Mouse (Mus musculus): ENCODE data around the gene Hist1h4d.
A peak's percentile ranks its signal among the peaks of the same experiment; 100 is the strongest.
"Not testable (repeated sequence)": the region's sequence is repeated elsewhere in the genome, so short reads cannot be mapped to it uniquely, and the experiment has no call there.

The Hist1h4d gene

GRCm38 (mm10) chr13:23573034-23573897 lies 8.1 kb upstream of the Hist1h4d start:
- not testable (repeated sequence) for DNase-seq (ENCODE audit: low spot score in 2 of 2)

GRCm38 (mm10) chr13:23573898-23574524 lies 7.4 kb upstream of the Hist1h4d start, which contains the start of the genes Hist1h2bf and Hist1h2ad:
Gene Hist1h2bf (minus strand): TSS chr13:23574196.
Gene Hist1h2ad (plus strand): TSS chr13:23574381.
- DNase-seq (ENCODE audit: low spot score in 2 of 2): peak; percentile 89 to 95

- DNase-seq (ENCODE audit: low spot score in 2 of 2): not testable (repeated sequence)
Observed at GRCm38 (mm10) chr13:23574546-23575170, 6.7 kb upstream of the Hist1h4d start.

- DNase-seq (ENCODE audit: low spot score in 2 of 2): peak; percentile 57 to 78
Observed at GRCm38 (mm10) chr13:23575271-23575851, 6.0 kb upstream of the Hist1h4d start, which contains the start of gene Hist1h3d. Gene Hist1h3d (plus strand): TSS chr13:23575763.

- not testable (repeated sequence) for DNase-seq (ENCODE audit: low spot score in 2 of 2)
Observed at GRCm38 (mm10) chr13:23575864-23576313, 5.5 kb upstream of the Hist1h4d start.

DNA sequence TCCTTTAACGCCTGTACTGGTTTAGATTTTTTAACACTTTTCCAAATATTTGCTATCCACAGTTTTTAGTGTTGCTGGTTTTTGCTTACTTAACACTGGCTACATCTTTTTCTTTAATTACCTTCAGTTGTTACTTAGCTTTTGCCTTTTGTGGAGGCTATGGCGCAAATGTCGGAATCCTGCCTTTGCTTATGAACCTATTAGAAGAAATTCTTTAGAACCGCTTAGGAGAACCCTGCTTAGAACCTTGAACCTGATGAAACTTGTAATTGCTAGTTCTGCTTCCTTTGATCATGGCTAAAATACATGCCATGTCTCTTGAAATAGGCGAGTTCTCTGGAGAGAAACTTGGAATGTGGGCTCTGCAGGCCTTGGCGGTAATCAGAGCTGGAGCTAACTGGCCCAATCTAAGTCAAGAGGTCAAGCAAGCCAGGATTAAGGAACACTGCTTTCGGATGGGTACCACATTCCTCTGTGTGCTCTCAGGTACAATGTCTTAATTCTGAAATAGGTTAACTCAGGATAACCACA lies 5.0 kb upstream of the Hist1h4d start:
- no peak for DNase-seq (ENCODE audit: low spot score in 2 of 2)

- DNase-seq (ENCODE audit: low spot score in 2 of 2): no peak
Observed at GRCm38 (mm10) chr13:23576906-23577639, 4.3 kb upstream of the Hist1h4d start.

DNA sequence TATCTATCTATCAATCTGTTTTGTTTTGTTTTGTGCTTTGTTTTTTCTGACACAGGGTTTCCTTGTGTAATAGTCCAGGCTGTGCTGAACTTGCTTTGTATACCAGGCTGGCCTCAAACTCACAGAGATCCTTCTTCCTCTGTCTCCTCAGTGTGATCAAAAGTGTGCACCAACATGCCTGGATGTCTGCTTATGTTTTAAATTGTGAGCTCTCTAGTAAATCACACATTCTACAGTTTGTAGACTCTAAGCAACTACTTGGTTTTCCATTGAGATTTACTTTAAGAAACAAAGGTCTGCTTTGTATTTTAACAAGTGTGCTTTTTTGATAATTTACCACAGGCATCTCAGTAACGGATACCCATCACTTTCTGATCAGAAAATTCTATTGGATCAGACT lies 3.6 kb upstream of the Hist1h4d start:
- DNase-seq (ENCODE audit: low spot score in 2 of 2): no peak

DNA sequence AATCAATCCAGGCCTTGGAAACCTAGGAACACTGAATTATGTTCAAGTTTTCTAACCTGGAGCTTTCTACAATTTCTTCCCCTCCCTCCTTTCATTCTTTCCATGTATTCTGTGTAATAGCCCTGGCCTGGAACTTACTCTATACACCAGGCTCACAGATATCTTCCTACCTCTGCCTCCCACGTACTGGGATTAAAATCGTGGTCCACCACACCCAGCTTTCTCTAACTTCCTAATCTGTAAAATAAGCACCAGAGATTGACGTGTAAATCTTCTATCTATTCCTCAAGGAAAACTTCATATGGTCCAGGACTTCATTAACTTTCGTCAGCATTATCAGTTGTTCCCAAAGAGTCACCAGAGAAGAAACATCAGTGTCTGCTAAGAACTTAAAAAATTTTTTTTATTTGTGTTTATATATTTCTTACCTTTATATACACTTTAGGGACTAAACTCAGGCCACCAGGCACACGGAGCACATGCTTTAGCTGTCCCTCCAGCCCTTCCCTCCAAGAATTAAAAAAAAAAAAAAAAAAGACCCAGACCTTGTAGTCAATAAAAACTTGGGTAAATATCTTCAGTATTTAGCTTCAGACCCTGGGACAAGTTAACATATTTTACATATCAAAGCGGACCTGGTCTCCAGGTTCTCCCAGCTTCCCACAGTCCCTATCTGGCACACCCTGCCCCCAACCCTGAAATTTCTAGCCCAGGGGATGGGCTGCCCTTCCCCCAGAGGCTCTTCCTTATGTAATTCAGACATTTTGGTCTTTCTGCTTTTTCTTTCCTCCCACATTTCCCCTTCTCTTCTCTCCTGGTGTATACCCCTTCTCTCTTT lies 1.0 kb downstream of the Hist1h4d start:
- DNase-seq (ENCODE audit: low spot score in 2 of 2): no peak

- DNase-seq (ENCODE audit: low spot score in 2 of 2): no peak
Observed at GRCm38 (mm10) chr13:23583387-23584068, 2.1 kb downstream of the Hist1h4d start.

GRCm38 (mm10) chr13:23584331-23584730 lies 2.9 kb downstream of the Hist1h4d start:
- DNase-seq (ENCODE audit: low spot score in 2 of 2): no peak

- peak; percentile 69 to 75 for DNase-seq (ENCODE audit: low spot score in 2 of 2)
Observed at GRCm38 (mm10) chr13:23585029-23585441, 3.6 kb downstream of the Hist1h4d start.

GRCm38 (mm10) chr13:23585442-23586098 lies 4.2 kb downstream of the Hist1h4d start:
- peak; percentile 88 to 93 for DNase-seq (ENCODE audit: low spot score in 2 of 2)

- no peak for DNase-seq (ENCODE audit: low spot score in 2 of 2)
Observed at GRCm38 (mm10) chr13:23586099-23586939, 4.9 kb downstream of the Hist1h4d start.

DNA sequence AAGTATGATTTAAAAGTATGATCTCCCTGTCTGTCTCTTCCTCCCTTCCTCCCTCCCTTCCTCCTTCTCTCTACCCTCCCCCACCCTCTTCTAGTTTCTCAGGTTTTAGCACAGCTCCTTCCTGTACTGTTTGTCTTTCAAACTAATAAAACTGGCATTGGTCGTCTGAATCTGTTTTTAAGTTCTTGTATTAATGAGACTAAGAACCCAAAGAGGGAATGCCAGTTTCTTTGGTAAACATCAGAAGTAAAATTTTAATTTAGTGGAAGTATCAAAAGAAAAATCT lies 5.5 kb downstream of the Hist1h4d start:
- DNase-seq (ENCODE audit: low spot score in 2 of 2): no peak

- DNase-seq (ENCODE audit: low spot score in 2 of 2): no peak
Observed at GRCm38 (mm10) chr13:23591206-23591605, 9.8 kb downstream of the Hist1h4d start.

DNA sequence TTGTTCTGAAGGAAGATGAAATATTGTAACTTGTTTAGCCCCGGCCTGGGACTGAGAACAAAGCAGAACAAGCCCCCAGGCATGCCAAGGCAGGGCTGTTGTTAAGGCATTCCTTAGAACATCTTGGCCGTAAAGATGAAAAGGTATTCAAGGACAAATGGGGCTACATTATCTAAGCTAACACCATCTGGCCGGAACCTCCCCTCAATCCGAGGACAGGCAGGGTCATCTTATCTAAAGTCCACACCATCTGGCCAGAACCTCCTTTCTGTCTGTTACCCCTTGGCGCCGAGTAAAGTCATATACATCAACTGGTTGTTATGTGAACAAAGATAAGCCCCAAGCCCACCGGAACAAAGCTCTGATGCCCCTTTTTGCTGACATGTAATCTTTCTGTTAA lies 10.5 kb downstream of the Hist1h4d start:
- not testable (repeated sequence) for DNase-seq (ENCODE audit: low spot score in 2 of 2)

GRCm38 (mm10) chr13:23592614-23593013 lies 11.2 kb downstream of the Hist1h4d start:
- no peak for DNase-seq (ENCODE audit: low spot score in 2 of 2)
